Mouse (Mus musculus) CD4-positive, CD25-positive, alpha-beta regulatory T cell (primary cell): Measurements from ENCODE around the gene Myd88. TPM values are rescaled to one million over a fixed set of nuclear protein-coding genes. Genes with fewer than 3 reads are reported as not detected.

Experiments
- polyA plus RNA-seq: library from polyadenylated mRNA; unstranded; fragments of 100-300 nt; shearing (Covaris generic); gene quantifications from one replicate; pipeline ENCODE4 v1.2.1, GENCODE M21; 2017

Myd88 gene
- polyA plus RNA-seq: 87.5 TPM

DNA sequence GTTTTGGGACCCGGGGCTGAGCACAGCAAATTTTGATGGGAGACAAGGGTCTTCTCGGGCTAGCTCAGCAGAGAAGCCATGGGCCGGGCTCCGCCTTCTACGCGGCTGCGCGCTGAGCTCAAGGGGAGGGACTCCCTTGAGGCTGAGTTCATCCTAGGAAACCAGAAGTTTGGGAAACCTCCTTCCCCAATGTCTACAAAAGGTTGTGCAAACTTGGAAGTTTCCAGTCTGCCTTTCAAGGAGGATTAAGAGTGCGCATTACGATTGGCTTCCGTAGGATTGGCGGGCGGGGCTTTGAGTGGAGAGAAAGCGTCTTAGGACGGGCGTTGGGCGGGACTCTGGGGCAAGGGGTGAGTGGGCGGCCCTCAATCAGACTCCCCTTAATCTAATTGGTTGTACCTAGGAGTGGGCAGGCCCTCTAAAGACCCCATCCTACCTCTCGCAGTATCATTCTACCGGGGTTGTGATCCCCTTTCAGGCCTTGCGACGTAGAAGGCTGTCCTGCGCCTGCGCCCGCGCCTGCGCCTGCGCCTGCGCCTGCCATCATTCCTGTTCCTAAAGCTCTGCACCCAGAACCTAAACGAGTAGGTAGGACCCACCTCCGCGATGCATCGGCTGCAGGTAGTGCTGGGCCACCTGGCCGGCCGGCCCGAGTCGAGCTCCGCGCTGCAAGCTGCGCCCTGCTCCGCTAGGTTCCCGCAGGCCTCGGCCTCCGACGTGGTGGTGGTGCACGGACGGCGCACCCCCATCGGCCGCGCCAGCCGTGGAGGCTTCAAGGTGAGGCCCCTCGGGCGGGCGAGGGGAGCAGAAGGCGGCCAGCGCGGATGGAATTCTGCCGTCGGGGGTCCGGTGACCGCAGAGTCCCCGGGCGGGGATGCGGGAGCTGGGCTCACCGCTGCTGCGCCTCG lies at the start of gene Myd88:
Gene Myd88, minus strand, starts transcription at position 503 of the 908 bp plus-strand sequence.

DNA sequence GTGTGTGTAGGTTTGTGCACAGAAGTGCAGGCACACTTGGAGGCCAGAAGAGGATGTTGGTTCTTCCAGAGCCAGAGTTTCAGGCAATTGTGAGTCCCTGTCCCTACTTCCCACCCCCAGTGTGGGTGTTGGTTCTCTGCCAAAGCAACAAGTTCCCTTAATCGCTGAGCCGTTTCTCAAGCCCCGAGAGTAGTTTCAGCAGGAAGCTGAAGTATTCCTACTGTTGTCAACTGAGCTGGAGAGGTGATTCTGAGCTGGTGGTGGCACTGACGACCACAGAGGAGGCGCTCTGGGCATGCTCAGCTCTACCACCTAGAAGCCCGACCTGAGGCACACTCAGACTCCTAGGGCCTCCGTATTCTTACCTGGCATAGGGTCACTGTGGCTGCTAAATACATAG lies 24.1 kb upstream of the Myd88 start, which contains the start of gene Slc22a14:
Gene Slc22a14, minus strand, starts transcription at position 270 of the 400 bp plus-strand sequence.

DNA sequence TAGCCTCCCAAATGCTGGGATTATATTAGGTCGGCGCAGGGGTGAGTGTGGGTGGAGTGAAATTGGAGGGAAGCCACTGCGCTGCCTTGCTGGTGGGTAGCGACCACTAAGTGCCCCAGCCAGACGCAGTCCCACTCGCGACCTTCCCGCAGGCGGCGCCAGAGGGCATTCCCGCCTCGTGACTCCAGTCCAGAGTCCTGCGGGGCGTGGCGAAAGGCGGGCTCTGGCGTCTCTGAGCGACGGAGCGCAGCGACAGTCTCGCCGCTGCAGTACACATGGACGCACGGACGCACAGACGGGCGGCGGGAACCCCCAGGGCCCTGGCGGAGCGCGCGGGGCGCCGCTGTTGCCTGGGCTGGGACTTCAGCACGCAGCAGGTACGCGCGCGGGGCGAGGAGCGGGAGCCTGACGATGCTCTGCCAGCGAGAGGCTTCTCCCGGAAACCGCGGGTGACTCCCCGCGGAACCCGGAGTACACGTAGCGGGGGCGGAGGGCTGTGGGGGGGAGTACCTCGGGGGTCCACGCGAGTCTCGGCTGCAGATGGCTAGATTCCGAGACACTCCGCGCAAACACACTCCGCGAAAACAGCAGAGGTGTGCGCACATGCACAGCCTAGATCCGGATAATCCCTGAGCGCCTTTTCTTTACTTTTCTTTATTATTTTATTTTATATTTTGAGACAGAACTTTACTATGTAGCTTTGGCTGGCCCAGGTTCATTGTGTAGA lies 16.3 kb upstream of the Myd88 start, which contains the start of gene Xylb:
Gene Xylb, plus strand, starts transcription at position 51 of the 727 bp plus-strand sequence.

DNA sequence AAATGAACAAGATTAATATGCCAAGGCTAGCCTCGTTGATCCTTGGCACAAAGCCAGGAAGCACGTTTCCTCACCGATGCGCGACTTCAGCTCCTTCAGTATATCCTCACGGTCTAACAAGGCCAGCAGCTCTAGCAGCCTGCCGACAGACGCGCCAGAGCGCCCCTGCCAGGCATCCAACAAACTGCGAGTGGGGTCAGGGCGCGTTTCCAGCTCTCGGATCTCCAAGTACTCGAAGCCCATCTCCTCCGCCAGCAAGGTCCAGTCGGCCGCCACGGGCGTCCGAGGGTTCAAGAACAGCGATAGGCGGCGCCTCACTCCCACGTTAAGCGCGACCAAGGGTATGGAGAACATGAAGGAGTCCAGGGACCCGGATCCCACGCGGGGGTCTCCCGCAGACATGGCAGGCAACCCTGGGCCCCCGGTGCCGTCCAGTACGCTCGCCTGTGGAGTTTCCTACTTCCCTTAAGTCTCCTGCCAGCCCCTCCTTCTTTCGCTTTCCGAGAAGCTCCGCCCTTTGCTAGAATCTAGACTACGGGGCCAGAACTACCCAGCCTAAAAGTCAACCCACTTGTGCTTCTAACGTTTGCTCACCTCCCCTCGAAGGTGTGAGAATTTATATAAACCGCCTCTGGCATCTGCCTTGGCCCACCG lies 1.5 kb downstream of the Myd88 start, which contains the start of gene Acaa1a:
Gene Acaa1a, plus strand, starts transcription at position 119 of the 654 bp plus-strand sequence.

DNA sequence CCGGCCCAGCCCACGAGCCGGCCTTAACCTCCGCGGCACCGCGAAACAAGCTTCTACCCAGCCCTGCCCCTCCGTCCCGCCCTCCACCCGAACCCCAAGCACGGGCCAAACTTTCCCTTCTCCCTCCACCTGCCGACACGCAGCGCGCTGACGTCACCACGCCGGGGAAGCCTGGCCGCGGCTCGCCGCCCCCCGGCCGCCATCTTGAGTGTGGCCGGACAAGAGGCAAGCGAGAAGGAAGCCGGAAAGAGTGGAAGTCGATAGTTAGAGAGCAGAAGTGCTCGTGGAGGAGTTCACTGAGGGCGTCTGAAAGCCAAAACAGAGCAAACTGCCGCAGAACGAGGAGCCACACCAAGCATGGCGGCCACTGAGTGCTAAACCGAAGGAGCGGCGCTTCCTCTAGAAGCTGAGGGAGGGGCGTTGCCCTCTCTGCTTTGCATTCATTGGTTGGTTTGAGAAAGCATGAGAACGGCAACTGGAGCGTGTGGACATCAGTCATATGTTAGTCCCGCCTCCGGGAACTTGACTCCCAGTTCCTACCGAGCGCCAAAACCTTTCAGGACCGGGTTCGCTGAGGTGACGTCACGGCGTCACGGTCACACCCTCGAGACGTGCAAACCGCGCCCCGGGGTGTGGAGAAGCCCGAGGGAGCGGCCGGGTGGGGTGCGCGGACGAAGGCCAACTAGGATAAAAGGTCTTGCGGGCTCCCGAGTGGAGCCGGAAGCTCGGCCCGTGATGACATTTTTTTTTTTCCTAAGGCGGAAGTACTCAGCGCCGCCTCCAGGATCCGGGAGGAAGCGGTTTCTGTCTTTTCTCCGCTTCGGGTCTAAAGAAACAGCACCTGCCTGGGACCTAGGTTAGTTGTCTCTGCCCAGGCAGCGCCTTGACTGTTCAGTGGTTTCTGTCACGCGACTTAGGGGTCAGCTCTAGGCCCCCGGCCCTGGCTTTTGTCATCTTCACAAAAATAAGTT lies 18.6 kb downstream of the Myd88 start, which contains the start of gene Oxsr1:
Gene Oxsr1, minus strand, starts transcription at position 139 of the 971 bp plus-strand sequence.

Other genes starting within 250 kb of the Myd88 start
- gene Plcd1, start 247.9 kb downstream of the Myd88 start, polyA plus RNA-seq: 2.5 TPM
- gene Dlec1, start 238.9 kb downstream of the Myd88 start, polyA plus RNA-seq: 0.08 TPM
- 0.29 TPM for gene Acaa1b, start 184.3 kb downstream of the Myd88 start, polyA plus RNA-seq
- gene Gm47289, start 182.2 kb downstream of the Myd88 start, polyA plus RNA-seq: not detected
- gene Slc22a13, start 132.3 kb downstream of the Myd88 start, polyA plus RNA-seq: 0.10 TPM
- gene Oxsr1, start 19.0 kb downstream of the Myd88 start, polyA plus RNA-seq: 22.7 TPM
- gene Acaa1a, start 1.7 kb downstream of the Myd88 start, polyA plus RNA-seq: 112 TPM
- 0.81 TPM for gene Xylb, start 16.0 kb upstream of the Myd88 start, polyA plus RNA-seq
- gene Slc22a14, start 24.1 kb upstream of the Myd88 start, polyA plus RNA-seq: not detected
- 0.71 TPM for gene Acvr2b, start 60.7 kb upstream of the Myd88 start, polyA plus RNA-seq
- gene Exog, start 103.5 kb upstream of the Myd88 start, polyA plus RNA-seq: 17.6 TPM
- 0.35 TPM for gene Scn5a, start 237.6 kb upstream of the Myd88 start, polyA plus RNA-seq